Mouse (Mus musculus) cerebellum, postnatal 4 days (tissue): ENCODE results near the gene Elovl6.

Experiments
- DNase-seq, 2 experiments: peaks; one replicate each; pipeline ENCODE4 v3.0.0; 2022; ENCODE audit warnings: low spot score in 2 of 2, mixed read lengths in 1 of 2

Gene Elovl6

DNA sequence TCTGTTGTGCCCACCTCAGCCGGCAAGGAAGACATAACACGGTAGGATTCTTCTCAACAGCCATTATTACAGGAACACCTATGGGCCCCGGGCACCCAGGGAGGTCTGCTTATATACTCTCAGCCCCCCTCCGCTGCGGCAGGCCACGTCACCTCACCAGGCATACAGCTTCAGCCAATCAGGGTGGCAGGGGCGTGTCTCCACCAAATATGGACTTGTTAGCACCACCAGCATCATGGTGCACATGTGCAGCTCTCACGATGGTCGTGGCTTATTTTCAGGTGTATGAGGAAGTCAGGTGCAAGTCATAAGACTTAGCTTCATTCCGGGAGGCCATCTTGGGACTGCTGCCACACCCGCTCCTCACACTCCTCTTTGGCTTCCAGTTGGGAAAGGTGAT lies 9.3 kb downstream of the Elovl6 start:
- no peak for DNase-seq

DNA sequence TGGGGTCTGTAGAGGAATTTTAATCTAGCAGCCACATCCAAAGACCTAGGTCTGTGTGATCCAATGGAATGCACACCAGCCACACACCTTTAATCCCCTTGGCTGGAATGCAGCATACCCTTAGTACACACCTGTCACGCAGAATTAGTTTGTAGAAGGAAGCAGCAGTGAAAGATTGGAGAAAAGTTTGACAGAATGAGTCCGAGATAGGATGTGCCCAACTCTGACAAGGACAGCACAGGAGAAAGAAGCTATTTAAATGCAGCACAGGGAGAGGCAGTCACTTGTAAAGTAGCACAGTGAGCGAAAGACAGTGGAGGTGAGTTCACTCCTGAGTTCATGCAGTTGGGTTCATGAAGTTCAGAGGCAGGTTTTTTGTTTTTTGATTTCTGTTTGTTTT lies 11.2 kb downstream of the Elovl6 start:
- no peak for DNase-seq

DNA sequence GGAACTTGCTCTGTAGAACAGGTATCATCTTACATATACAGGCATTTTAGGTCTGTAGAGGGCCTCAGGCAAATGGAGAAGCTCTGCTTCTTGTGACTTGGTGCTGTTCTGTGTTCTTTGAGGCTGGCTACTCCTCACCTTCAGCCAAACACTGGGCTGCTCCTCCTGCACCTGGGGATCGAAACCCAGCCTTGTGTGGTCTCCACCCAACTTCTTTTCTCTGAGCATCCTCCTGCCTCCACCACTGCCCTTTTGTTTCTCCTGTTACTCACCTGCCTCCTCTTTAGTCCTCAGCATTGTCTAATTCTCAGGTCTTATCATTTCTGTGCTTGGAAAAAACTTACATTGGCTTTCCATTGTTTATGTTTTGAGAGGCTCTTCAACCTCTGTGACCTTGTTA lies 12.1 kb downstream of the Elovl6 start:
- no peak for DNase-seq

DNA sequence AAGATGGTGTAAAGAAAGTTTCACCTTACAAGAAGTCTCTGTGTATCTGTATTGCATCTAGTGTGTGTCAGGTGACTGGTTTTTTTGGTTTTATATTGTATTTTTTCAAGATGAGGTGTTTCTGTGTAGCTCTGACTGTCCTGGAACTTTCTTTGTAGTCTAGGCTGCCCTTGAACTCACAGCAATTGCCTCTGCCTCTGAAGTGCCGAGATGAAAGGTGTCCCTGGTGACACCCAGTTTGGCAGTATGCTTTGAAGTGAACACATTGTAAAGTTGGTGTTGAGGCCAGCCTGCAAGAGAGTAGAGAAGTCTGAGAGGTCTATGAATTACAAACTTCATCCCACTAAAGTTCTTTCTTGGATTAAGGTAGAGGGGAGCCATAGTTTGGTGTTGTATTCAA lies 13.1 kb downstream of the Elovl6 start:
- no peak for DNase-seq

DNA sequence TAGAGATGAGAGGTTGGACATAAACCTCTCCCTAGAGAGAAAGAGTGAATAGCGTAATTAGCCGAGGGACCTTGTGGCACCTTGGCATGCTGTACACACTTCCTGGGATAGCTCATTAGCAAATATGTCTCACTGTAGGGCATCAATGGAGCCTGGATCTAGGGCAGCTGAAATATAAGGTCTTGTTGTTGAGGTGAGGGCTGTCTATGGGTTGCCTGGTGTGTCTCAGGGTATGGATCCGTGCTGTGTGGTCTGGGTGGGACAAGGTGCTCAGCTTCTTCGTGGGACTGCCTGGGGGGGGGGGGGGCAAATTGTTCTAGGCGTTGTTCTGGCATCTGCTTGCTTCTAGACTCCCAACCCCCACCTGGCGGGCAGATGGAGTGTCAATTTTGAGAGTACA lies 13.6 kb downstream of the Elovl6 start:
- no peak for DNase-seq

DNA sequence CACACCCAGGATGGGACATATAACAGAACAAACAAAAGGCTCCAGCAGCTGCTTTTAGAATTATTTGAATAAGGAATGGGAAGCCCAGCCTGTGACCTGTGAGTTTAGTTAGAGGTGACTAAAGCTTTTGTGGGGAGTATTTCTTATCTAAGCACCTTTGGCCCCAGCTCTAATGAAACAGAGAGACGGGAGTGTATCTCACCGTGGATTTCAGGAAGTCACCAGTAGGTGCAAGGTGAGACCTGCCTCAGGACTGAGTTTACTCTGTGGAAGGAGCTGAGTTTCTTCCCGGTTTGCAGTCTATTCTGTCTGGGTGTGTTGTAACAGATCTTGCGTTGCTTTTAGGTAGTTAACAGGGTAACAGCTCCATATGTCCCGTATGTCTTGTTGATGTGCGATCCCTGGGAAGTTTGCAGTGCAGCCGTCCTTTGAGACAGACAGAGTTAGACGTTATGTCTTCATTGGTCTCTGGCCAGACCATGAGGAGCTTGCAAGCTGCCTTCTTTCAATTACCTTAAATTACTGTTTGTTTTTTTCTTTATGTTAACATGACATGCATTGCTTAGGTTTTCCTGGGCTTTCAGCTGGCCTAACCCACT lies 15.8 kb downstream of the Elovl6 start:
- no peak for DNase-seq

DNA sequence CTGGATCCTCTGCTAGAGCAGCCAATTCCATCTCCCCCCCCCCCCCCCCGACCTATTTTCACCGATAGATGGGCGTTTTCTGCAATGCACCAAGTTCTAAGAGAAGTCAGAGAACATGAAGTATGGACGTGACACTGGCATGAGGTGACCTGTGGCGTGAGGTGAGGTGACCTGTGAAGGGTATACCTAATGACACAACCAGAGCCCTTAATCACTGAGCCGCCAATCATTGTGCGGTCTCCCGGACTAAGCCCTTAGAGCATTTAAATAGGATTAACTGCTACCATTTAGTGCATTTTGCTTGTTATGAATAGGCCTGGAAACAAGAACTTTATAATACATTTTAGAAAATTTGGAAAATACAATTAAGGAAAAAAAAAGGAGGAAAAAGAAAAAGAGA lies 16.6 kb downstream of the Elovl6 start:
- no peak for DNase-seq

DNA sequence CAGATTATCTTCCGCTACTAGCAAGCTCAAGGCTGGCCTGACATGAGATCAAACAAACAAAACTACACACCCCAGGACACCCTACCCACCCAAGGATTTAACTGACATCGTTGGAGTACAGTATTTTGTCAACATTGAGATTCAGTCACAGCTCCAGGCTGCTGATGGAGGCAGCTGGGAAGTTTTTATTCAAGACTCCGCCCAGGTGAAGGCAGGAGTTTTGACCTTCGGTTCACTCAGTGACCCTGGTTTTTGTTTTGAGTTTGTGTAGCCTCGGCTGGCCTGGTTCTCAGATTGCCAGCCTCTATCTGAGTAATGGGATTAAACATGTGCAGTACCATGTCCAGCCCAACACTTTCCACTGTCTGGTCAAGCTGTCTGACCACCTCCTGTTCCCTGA lies 17.4 kb downstream of the Elovl6 start:
- DNase-seq = no peak

DNA sequence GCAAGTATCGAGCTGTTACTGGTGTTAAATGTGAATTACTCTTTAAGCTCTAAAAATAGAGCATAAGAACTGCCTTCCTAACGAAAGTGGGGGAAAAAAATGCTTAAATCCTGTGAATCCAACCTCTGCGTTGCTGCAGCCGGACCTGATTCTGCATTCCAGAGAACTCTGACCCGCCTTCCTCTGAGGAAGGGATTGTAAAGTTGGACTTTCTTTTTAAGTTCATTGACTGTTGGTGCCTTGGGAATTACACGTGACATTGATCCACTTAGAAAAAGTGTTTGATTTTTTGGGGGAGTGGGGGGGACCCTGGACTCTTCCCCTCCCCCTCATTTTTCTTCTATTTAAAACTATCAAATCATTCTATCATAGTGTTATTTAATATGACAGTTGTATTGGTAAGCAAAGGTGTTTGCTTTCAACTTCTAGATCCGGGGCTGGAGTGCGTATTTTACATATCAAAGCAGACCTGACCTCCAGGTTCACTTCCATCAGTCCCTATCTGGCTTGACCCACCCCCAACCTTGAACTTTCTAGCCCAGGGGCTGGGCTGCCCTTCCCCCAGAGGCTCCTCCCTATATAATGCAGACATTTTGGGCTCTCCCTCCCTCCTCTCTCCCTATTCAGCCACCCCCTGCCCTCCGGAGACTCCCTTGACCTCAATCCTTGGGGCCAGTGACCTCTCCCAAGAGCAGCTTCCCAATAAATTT lies 19.6 kb downstream of the Elovl6 start:
- no peak for DNase-seq

DNA sequence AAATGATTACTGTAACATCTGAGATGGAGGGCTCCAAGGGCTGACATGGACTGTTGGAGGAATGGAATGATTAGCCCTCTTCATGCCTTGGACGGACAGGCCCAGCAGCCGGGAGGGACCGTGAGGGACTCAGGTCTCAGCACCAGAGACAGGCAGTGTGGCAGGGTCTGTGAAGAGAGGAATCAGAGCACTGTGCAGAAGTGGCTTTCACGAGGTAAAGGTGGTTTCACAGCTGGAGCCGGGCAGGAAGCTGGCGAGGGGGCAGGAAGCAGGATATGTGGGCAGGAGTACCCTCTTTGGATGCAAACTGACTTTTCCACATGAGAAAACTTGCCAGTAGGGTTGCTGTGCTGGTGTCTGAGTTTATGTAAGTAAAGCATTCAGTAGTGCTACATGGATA lies 20.2 kb downstream of the Elovl6 start:
- no peak for DNase-seq

DNA sequence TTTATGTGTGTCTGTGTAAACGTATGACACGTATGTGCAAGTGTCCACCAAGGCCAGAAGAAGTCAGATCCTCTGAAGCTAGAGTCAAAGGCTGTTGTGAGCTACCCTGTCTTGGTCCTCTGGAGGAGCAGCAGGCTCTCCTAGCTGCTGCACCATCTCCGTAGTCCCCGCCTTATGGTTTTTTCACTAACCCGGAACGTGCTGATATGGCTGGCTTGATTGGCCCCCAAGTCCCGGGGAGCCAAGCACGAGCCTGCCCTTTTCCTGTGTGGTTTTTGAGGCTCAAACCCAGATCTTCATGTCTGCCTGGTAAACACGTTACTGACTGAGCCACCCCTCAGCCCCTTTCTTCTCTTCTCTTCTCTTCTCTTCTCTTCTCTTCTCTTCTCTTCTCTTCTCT lies 21.0 kb downstream of the Elovl6 start:
- no peak for DNase-seq

DNA sequence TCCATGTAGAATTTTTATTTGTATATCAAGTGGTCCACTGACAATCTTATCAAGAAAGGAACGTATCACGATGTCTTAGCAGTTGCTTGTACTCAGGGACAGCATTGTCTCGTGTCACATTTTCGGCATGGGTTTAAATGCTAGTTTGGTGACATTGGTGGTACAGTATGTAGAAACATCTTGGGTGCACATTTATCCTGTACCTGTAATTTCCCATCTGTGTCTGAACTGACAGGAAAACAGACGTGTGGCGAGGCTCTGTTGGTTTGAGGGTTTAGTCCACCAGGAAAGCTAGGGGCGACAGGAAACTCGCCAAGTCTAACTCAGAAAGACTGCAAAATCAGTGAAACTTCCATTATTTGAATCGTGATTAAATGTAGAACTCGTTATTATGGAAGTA lies 21.5 kb downstream of the Elovl6 start:
- DNase-seq = no peak

DNA sequence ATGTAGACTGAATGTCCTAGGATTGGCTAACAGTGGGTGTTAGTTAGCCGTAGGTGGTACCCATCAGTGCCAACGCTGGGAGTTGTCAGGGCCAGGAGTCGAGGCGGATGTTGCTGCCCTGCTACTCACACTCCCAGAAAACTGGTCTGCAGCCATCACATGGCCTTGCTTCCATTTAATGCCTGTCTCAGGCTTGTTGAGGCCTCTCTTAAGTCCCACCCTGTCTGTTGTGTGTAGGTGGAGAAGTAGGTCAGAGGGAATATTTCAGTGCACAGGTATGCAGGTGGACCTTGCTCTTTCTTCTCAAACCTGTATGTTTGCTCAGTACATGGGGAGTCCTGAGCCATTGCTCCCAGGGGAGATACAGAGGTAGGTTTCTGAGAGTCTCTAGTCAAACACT lies 22.3 kb downstream of the Elovl6 start:
- no peak for DNase-seq

DNA sequence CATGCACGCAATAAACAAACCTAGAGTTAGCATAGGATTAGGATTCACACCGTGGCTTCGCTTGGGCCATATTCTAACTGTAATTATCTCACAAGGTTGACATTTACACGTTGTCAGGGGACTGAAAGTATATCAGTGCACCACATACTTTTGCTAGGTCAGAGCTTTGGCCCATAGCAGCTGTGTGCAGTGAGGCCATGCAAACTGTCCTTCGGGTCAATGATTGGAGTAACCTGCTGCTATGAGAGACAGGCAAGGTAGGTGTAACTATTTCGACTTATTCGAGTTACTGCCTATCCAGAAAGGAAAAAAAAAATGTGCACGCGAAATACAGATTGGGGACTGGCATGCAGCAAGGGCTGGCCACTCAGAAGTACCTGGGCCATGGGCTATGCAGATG lies 24.9 kb downstream of the Elovl6 start:
- no peak for DNase-seq

DNA sequence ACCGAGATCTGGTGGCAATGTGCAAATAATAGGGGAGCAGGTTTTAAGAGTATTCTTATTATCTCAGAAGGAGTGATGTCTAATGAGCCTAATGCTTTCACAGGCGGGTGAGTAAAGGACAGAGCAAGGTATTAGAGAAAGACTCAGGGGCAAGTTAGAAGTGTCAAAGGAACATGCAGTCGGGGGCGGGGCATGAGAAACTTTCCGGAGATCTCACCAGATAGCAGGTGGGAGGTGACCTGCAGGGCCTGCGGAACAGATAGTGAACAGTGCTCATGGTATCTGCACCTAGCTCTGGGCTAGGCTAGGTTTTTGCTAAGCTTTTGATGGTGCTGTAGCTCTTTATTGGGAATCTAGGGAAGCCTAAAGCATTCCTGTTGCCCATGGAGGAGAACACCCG lies 25.4 kb downstream of the Elovl6 start:
- DNase-seq = no peak

DNA sequence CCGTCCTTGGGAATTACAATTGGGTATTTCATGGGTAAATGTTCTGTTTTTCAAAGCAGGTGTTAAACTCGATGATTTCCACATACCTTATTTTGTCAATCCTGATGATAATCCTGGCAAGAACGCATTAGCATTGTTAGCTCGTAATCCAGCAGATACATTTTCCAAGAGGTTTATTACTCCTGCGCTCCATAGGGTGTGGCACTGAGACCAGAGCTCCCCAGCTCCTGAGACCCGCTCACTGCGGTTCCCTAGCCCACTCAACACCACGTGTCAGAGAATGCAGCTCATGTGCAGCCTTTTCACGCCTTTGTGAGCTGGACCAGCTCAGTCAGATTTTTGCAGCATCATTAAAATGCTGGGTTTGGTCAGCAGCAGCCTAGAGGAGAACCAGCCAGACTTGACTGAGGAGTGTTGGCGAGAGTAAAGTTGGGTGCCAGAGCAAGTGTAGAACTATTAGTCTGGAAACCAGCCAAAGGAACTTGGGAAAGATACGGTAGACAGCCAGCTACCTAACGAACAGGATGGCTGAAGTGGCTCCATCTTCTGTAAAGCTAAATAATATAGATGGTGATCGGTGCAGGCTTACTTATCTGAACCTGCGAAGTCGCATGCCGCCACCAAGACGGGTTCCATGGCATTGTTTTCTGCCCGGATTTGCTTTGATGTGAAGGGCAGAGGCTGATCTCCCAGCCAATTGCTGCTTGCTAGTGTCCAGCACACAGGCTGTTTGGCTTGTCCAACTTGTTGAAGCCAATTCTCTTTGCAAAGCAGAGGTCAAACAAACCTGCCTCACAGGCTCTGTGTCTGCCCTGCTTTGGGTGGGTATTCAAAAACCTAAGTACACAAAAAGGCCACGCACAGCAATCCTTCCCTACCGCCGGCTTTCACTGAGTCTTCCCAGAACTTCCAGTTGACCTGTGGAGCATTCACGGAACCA lies 26.1 kb downstream of the Elovl6 start:
- no peak for DNase-seq

DNA sequence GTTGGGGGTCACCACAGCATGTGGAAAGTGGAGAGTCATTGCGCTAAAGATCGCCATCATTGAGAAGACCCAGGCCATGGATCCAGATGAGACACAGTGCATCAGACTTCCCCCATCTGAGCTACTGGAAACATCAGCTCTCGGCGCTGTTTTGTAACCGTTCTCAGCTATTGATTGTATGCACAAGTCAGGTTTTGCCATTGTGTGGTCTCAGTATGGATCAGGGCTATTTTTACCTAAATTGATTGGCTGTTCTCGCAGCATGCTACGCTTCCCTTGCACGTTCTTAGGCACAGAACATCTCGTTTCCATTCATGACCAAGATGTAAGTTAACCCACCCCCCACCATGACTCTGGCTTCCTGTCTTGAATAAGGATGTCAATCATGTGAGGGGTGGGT lies 27.9 kb downstream of the Elovl6 start:
- no peak for DNase-seq

DNA sequence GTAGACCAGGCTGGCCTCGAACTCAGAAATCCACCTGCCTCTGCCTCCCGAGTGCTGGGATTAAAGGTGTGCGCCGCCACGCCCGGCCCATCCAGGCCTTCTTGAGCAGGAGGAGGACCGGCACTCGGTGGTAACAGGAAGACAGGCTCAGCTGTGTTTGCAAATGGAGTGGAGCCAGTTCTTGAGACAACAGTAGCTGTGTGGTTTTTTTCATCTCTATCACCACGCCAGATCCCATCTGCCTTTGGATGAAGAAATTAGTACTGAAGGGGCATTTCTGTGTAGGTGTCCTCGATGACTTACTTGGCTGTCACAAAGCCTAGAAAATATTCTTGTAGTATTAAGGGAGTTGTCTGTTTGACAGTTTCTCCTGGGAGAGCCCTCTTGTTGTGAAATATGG lies 28.9 kb downstream of the Elovl6 start:
- DNase-seq = no peak

DNA sequence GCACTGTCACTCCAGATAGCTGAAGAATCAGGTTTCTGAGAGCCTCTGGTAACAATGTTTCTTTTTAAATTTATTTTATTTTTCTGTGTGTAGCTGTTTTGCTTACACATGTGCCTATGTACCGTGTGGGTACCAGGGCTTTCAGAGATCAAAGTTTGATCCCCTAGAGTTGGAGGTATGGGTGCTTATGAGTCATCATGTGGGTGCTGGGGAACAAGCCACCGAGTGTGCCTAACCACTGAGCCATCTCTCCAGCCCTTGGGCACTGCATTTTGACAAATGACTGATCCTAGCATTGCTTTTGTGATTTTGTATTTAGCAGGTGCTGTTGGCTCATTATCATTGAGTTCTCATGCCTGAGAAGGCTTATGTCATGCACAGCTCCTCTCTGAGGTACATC lies 29.7 kb downstream of the Elovl6 start:
- no peak for DNase-seq

DNA sequence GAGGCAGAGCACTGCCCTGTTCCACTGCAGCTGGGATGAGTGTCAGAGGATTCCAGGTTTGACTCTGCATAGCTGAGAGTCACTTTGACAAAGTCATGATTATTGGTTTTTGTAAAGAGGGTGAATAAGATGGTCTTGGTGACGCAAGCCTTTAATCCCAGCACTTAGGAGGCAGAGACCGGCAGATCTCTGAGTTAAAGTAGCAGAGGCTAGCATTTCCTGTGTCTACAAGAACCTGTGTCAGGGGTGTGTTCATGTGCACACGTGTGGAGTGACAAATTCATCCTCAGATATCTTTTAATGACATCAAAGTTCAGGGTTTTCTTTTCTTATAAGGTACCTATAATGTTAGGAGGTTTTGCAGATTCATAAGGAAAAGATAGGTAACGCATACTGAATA lies 30.3 kb downstream of the Elovl6 start:
- no peak for DNase-seq

DNA sequence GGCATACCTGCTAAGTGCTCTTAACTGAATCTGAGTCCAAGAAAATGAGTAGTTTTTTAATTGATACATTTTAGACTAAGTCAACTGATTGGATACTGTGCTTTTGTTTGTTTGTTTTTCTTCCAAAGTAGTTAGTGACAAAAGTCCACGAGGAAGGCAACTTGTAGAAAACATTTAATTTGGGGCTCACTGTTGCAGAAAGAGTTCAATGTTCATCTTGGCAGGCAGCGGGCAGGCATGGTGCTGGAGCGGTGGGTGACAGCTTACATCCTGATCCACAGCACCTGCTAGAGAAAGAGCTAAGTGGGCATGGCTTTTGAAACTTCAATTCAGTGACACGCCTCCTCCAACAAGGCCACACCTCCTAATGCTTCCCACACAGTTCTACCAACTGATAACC lies 31.7 kb downstream of the Elovl6 start:
- no peak for DNase-seq

DNA sequence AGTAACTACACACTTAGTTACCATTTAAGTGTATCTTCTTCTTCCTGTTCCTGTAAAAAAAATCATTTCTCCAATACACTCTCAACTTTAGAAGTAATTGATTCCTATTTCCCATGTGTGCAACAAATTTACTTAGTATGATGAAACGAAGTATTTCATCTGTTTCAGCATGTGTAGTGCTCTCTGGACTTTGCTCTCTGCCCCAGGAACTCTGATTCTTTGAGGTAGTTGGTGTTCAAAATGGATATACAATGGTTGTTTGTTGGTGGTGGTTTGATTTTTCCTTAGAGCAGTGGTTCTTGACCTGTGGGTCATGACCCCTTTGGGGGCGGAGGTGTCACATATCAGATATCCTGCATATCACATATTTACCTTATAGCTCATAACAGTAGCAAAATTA lies 32.7 kb downstream of the Elovl6 start:
- DNase-seq = no peak

DNA sequence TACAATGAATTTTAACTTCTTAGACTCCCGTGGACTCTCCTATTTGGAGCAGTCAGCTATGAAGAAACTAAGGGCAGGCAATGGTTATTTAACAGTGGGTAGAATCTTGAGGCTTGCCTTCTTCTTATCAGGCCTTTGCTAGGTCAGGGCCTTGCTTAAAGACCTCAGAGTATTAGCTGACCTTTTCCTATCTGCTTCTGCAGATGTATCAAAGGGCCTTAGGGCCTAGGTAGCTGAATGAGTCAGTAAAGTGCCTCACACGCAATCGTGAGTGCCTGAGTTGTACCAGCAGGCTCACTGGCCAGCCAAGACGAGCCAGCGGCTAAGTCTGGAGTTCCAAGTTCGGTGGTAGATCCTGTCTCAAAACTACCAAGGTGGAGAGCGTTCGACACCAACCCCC lies 33.3 kb downstream of the Elovl6 start:
- no peak for DNase-seq
